Mouse (Mus musculus): ENCODE measurements around the gene Ccnjl.

Ccnjl gene

DNA sequence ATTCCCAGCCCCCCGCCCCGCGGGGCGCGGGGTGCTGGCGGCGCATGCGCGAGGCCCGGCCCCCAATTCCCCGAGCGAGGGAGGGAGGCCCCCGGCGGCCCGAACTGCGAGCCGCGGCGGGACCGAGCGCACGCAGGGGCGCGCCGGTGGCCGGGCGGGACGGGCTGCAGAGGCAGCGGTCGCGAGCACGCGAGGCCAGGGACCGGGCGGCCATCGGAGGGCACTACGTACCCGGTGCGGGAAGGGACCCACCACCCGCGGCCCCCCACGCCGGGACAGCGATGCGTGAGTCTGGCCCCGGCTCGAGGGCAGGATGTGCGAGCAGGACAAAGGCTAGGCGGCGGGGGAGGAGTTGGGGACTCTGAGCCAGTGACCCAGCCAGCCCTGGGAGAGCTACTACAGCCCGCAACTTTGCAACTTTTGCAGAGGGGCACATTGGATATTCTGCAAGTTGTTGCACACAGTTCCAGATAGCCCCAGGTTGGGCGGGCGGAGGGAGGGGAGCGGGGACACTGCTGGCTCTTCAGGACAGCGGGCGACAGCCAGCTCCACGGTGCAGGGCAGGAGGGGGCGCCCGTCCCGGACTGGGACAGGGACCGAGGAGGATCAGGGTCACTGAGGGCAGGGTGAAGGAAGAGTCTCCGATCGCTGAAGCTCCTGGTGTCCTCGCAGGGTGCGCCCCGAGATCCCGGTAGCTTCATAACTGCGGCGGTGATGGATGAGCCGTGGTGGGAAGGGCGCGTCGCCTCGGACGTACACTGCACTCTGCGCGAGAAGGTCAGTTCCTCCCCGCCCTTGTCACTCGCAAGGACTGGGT is at the start of gene Ccnjl:
Ccnjl (plus strand) TSS at position 102 of the 817 bp plus-strand sequence.
- DNase-seq = peak; percentile 83

GRCm38 (mm10) chr11:43479376-43479775 is 49.2 kb upstream of the Ccnjl start:
- DNase-seq = no peak

- no peak for DNase-seq
Observed at GRCm38 (mm10) chr11:43480561-43480960, 48.0 kb upstream of the Ccnjl start.

GRCm38 (mm10) chr11:43481672-43482522 is 46.7 kb upstream of the Ccnjl start:
- no peak for DNase-seq

GRCm38 (mm10) chr11:43483122-43483792 is 45.3 kb upstream of the Ccnjl start:
- DNase-seq = peak; percentile 78

- no peak for DNase-seq
Observed at GRCm38 (mm10) chr11:43484057-43484456, 44.5 kb upstream of the Ccnjl start.

DNA sequence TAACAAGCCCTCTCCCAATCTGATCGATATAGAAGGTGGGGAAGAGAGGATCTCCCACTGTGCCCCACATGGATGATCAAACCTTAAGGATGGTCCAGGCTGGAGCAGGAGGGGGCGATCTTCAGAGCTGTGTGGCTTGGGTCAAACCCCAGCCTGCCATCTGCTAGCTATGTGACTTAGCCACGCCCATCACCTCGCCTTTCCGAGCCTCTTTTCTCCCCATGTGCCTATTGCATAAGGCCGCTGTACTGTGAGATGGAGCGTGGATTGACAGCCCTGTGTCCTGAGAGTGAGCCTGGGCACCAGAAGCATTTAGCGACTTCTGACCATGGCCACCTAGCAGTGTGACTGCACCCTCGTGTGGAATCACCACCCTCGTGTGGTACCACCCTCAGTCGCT is 43.9 kb upstream of the Ccnjl start:
- DNase-seq = no peak

DNA sequence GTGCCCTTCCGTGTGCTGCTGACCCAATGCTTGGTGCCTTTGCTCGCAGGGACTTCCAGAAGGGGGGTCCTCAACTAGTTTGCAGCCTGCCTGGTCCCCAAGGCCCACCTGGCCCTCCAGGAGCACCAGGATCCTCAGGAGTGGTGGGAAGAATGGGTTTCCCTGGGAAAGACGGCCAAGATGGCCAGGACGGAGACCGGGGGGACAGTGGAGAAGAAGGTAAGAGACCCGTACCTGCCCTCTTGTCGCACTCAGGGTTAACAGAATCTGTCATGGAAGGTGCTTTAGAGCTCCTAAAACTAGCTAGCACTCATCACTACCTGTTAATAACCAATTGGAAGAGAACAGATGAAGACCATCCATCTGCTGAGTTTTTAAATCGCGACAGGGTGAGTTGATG is 42.7 kb upstream of the Ccnjl start:
- DNase-seq = no peak

DNA sequence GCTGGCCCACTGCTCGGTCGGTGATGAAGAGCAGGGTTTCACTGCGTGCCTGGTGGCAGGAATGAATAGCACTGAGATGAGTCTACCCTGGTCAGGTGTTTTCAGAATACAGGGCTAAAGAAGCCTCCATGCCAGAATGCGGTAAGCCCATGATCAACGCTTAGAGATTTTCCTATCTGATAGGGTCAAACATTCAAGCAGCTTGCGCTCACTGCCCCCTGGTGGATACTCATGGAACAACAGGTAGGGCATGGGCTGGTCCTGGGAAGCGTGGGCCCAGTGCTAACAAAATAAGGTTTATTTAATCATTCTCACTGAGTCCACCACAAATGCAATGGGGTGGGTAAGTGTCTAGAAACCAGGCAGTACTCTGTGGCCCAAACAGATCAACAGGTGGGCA is 35.9 kb upstream of the Ccnjl start:
- DNase-seq = peak; percentile 78

- peak; percentile 76 for DNase-seq
Observed at GRCm38 (mm10) chr11:43493815-43494409, 34.7 kb upstream of the Ccnjl start.

- no peak for DNase-seq
Observed at GRCm38 (mm10) chr11:43495037-43495436, 33.5 kb upstream of the Ccnjl start.

- peak; percentile 75 for DNase-seq
Observed at GRCm38 (mm10) chr11:43495532-43495931, 33.1 kb upstream of the Ccnjl start.

DNA sequence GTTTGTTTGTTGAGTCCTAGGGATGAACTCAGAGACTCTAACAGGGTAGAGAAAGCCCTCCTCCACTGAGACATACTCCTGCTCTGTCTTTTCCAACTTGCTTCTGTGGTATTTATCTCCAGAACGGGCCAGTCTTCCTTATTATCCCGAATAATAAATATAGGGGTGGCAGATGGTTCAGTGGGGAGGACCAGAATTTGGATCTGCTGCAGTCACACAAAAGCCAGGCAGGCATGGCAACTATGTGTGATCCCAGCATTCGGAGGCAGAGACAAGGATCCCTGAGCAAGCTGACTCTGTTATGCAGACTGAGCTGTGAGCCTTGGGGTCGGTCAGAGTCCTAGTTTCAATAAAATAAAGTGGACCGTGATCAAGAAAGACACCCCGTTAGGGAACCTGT is 27.3 kb upstream of the Ccnjl start:
- no peak for DNase-seq

DNA sequence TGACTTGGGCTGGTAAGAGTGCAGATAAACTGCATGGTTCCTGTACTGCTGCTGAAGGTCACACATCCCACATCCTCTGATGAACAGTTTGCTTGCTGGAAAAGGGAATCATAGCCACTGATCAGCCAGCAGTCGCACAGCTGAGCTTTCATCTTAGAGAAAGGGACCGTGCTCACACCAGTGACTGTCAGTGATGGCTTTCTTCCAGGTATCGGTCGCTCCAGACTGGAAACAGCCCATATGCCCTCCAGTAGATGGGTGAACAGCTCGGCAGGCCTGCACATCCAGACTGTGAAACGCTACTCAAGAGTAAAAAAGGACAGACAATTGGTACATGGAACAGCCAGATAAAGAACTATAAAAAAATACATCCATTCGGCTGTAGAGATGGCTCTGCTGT is 23.4 kb upstream of the Ccnjl start:
- no peak for DNase-seq

GRCm38 (mm10) chr11:43507976-43508375 is 20.6 kb upstream of the Ccnjl start:
- DNase-seq = no peak

DNA sequence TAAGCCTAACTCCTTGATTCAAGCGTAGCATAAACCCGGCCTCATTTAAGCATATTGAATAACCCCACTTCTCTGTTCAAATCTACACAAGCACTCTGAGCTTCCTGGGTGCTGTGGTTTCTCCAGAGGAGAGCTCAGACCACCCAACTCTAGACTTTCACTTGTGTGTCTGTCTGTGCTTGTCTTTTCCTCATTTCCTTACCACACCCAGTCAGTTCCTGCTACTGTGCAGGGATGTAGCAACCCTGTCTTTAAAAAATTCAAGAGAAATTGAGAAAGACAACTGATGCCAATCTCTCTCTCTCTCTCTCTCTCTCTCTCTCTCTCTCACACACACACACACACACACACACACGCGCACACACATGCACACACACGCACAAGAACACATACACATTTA is 18.7 kb upstream of the Ccnjl start:
- DNase-seq = no peak

- DNase-seq = no peak
Observed at GRCm38 (mm10) chr11:43512661-43513190, 15.9 kb upstream of the Ccnjl start.

DNA sequence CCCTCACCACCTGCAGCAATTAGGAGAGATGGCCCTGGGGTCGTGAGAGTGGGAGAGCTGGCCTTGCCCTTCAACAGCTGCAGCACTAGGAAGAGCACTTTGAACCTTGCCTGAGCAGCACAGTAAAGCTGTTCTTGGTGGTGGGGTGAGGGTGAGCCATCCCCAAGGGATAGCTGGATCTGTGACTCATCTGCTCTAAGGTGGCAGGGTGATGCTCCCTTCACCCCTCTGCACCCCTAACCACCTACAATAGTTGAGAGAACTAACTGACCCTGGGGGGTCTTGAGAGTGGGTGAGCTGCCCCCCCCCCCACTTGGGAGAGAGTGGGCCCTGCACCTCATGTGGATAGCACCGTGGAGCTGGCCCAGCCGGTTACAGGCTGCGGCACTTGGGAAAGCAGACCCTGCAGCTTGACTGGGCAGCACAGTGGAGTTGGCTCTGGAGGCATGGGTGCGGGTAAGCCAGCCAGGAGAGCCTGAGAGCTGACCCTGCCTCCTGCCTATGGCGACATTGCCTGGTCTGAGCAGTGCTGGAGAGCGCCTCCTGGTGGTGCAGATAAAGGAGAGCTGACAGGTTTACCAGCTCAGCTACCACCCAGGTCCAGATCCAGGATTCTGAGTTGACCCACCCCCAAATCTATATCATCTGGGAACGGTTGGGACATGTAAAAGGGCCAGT is 12.1 kb upstream of the Ccnjl start:
- DNase-seq = peak; percentile 38

GRCm38 (mm10) chr11:43517641-43518040 is 10.9 kb upstream of the Ccnjl start:
- DNase-seq = no peak

- DNase-seq = no peak
Observed at GRCm38 (mm10) chr11:43518086-43518485, 10.5 kb upstream of the Ccnjl start.

- no peak for DNase-seq
Observed at GRCm38 (mm10) chr11:43518821-43519220, 9.8 kb upstream of the Ccnjl start.

DNA sequence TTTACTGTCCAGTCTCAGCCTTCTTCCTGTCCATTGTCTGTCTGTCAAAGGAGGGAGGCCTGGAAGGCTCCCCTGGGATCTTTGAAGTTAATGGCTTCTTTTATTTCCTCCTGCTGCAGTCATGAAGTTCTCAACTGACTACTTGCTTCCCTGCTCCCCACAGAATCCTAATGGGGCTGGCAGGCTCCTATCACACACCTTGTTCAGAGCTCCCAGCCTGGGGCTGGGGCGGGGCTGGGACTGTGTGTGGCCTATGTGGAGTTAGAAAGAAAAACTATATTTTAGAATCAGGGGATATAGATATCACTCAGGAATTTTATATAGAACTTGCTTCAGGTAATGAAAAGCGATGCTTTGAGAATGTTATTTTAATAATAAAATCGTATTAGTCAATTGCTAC is 8.1 kb upstream of the Ccnjl start:
- no peak for DNase-seq
